Mouse (Mus musculus) induced T-regulatory cell, adult 2 months (primary cell): Measurements from ENCODE around the gene Blmh.

Source experiments
- DNase-seq: peaks from one replicate; pipeline ENCODE4 v3.0.0-alpha.2; 2012; ENCODE audit warnings: low read depth

Gene Blmh

GRCm38 (mm10) chr11:76998705-76999226 is 74.2 kb downstream of the Blmh start:
- peak; percentile 34 for DNase-seq

- peak; percentile 67 for DNase-seq
Observed at GRCm38 (mm10) chr11:77000741-77001140, 76.1 kb downstream of the Blmh start.

GRCm38 (mm10) chr11:77002361-77002760 is 77.8 kb downstream of the Blmh start:
- peak; percentile 20 for DNase-seq

GRCm38 (mm10) chr11:77005881-77006280 is 81.3 kb downstream of the Blmh start:
- DNase-seq: no peak

GRCm38 (mm10) chr11:77006616-77007015 is 82.0 kb downstream of the Blmh start:
- no peak for DNase-seq

GRCm38 (mm10) chr11:77009069-77010025 is 84.7 kb downstream of the Blmh start:
- DNase-seq: no peak

GRCm38 (mm10) chr11:77010762-77011475 is 86.3 kb downstream of the Blmh start:
- DNase-seq: no peak

- DNase-seq: no peak
Observed at GRCm38 (mm10) chr11:77018046-77018445, 93.4 kb downstream of the Blmh start.

- DNase-seq: no peak
Observed at GRCm38 (mm10) chr11:77019539-77019938, 94.9 kb downstream of the Blmh start.

- no peak for DNase-seq
Observed at GRCm38 (mm10) chr11:77021749-77022396, 97.3 kb downstream of the Blmh start.

- no peak for DNase-seq
Observed at GRCm38 (mm10) chr11:77026559-77026958, 102.0 kb downstream of the Blmh start.

- no peak for DNase-seq
Observed at GRCm38 (mm10) chr11:77028157-77028556, 103.5 kb downstream of the Blmh start.

GRCm38 (mm10) chr11:77031151-77031934 is 106.7 kb downstream of the Blmh start:
- no peak for DNase-seq
